Mouse (Mus musculus) neutrophil, adult 5-6 weeks (primary cell): ENCODE measurements at regions not wholly inside any gene's neighbourhood (a gene's known extent, or its start where the extent isn't known, plus 50 kb on each side); places are given as distances from the start of the nearest gene placed in this dataset.

Experiments used
- ATAC-seq: fragments of 151-379, 151-347 bp; 2 replicates; pipeline ENCODE4 v1.8.0; 2017; ENCODE audit warnings: mild to moderate bottlenecking, moderate TSS enrichment; ENCODE audit not compliant: insufficient number of reproducible peaks, poor library complexity, low FRiP score, severe bottlenecking; ENCODE audit errors: extremely low read depth

DNA sequence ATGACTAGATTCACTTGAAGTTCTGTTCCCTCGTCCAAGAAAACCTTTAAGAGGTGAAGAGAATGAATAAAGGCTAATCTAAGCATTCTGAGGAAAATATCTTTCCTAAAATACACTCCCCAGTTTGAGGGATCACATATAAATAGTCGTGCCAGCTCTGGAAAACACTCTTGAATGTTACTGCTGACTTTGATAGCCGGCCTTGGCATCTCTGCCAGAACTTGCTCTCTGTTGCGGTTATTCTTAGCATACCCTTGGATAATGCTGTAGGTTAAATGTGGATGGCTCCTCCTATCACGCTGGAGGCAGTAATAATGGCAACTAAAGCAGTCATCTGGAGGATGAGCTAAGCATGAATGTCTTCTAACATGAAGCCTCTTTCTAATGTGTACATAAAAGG lies 363.6 kb upstream of the Adgrl2 start:
- ATAC-seq: no peak

DNA sequence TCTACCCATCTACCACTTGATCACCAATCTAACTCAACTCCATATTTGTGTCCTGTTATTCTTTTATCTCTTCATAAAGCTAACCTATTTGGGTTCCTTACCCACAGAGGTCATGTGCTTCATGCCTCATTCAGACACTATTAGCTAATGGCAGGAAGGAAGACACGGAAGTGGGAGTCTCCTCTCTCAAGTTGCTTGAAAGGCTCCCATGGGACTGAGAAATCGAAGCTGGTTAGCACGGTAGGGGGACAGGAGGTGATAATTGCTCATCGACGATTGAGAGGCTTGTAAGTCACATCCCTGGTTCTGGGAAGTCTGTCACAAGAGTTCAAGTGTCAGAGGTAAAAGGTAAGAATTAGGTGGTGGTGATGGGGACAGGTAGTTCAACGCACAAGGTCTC lies 362.2 kb upstream of the Adgrl2 start:
- ATAC-seq: no peak

DNA sequence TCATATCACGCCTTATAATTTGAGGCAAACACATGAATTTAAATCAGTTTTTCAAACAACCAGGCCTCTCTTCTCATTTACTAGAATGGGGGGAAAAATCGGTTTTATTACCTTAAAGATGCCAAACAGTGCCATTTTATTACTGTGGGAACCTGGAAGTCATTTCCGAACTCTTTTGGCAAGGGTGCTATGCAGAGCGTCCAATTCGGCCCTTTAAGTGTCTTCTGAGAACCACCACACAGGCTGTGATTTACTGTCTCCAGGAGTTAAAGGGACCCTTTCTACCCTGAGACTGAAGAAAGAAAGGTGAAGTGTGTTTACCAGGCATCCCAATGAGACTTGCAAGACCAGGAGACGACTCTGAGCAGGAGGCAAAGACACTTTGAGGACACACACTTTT lies 359.4 kb upstream of the Adgrl2 start:
- ATAC-seq: no peak

DNA sequence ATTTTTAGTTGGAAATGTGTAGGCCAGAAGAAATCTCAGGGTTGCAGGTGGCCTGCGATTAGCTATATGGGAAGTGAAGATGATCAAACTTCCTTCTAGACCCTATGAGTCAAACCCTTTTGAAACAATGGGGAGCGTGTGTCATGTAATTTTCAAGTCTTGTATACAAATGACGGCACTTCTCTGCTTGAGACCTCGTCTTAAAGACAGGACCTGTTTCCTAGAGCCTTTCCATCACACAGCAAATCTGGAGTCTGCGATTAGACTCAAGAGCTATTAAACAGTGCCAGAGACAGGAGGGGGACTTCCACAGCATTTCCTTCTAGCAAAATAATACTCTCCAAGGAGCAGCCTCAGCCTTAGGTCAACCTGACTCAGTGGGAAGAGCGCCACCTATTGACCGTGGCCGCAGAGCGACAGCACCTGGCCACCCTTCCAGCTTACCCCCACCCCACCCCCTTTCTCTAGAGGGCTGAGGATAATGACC lies 358.9 kb upstream of the Adgrl2 start:
- ATAC-seq: peak; percentile 86

DNA sequence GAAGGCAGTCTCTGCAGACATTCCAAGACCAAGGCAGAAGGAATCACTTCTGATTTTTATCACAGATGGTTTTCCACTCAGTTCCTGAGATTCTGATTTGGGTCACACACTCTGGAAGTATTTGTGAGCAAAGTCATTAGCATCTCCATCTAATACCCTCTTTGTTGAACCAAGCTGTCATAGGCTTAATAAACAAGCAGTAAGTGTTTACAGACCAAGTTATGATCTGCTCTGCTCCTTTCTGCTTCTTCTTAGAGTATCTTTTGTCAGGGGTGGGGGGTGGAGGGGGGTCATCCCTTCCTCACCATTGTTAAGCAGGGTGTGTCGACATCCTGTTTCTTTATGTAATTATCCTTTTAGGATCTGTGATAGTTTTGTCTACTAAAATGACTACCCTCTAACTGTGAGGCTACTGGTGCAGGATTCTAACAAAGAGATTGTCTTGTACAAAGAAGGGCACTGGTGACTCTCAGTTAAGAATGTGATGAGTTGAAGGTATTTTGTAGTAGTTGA lies 358.2 kb upstream of the Adgrl2 start:
- no peak for ATAC-seq

DNA sequence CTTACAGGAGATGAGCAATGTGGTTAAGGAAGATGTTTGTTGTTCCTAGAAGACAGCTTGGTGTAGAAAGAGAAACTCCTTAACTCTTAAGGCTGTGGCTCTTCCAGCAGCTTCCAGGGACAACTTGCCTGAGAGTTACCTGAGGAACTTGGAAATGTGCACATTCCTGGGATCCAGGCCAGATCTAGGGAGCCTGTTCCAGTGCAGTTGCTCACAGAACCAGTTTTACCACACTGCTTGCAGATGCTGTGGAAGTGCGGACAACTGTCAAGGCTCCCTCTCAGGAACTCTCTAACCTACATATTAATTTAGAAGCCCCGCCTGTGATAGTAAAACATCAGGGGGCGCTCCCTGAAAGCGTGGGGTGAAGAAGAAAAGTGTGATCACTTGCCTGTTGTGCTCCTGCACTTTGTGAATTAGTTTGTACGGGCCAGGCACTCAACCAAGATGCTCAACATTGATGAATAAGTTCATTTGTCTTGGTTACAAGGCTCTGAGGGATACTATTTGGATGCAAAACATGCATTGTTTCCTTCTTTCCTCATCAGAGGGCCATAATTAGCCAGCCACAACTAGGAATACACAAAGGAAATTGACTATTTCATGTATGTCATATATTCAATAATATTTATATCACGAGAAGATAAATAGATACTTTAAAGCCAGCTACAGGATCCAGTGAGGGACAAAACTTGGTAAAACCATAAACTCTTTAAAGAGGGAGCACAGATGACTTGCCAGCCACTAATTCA lies 357.1 kb upstream of the Adgrl2 start:
- no peak for ATAC-seq

DNA sequence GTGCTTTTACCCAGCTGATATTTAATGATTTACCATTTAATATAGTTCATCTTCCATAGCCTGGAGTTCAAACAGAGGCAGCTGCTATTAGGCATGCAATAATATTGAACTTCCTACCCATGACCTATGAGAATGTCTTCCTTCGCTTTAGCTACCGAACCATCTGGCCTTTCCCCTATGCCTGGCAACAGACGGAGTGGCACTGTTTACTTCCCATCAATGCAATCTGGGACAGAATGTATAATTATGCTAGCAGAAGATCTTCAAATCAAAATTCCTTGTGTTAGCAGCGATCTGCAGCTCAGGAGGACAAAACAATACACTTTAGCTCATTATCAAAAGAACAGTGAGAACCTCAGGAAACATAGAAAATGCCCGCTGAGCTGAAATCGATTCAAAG lies 352.2 kb upstream of the Adgrl2 start:
- no peak for ATAC-seq

DNA sequence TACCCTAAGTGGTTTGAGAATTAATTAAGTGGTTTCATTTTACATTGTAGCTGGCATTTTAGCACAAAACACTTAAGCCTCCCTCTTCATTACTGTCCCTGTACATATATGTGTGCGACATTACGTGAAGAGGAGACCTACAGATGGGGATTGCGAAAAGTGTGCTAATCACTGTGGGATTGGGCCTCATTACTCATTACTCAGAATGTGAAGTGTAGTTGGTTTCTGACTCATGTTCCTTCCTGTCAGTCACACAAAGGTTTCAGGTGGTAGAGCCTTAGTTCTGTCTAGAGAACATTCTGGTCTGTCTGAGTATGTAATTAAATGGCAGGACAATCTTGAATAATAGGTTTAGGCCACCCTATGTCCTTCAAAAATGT lies 349.0 kb upstream of the Adgrl2 start:
- ATAC-seq: no peak

DNA sequence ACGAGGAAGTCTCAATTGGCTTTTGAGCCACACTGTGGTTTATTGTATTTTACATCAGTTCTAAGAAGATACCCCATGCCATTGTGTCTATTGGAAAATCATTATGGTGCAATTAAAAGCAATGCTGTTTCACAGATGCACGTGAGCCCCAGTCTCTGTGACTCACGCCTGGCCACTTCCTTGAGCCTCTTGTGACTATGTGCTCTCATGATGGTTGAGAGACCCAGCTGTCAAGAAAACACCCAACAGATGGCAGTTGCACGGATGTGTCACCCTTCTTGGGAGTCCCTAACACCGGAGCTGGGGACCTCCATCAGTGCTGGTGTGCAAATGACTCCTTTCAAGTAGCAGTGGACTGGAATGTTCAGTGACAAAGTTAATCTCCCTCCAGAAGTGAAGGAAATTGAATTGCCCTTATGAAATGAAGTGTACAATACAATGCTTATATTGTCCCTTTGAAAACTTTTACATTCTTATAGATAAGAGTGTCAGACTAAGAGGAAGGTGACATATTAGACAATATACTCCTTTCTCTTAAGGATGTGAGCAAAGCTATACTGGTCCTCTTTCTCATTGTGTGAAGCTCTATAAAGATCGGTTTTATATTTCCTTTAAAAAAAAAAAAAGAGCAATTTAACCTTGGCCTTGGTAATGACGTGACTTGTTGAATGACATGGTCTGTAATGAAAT lies 348.5 kb upstream of the Adgrl2 start:
- ATAC-seq: no peak

DNA sequence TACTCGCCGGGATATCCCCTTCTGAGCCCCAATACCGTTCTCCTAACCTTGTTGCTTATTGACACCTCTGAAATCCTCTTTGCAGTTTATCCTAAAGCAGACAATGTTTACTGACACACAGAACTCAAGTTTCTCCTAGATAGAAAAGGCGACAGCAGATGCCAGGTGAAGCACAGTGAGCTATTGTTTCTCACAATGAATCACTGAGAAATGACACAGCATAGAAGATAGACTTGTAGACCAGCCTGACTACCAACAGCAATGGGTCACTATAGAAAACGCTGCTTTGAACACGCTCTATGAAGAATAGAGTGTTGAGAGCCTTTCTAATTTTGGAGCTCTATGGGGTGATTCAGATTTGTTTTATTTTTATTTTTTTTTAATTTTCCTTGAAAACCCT lies 344.9 kb upstream of the Adgrl2 start:
- ATAC-seq: no peak

DNA sequence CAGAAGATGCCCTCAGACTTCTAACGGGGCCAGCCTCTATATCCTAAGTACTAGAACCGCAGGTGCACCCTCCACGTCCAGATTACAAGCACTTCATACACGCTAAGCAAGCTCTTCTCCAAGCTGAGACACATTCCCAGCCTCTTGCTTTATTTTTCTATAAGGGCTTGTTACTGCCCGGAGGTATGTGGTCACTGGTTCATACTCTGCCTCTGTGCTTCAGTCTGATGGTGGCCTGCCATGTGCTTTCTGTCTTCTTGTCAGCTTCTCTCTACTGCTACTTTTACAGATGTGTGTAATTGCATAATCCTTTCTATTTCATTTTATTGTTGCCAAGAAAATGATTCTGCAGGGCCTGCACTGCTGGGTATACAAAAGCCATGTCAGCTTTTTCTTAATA lies 343.3 kb upstream of the Adgrl2 start:
- ATAC-seq: no peak

DNA sequence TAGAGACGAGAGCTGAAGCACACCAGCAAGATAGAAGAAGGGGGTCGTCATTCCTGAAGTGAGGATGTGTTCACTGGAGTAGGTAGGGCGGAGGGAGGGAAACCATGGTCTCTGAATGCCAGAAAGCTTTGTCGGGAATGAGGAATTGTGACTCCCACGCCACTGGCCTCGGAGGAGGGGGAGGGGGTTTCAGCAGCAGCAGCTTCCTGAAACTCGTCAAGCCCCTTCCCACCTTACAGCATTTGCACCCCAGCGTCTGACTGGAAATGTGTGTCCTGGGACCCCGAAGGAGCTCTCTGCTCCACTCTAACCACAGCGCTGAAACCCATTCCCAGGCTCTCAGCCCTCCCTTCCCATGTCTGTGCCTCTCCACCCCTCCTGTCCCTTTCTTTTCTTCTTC lies 342.8 kb upstream of the Adgrl2 start:
- ATAC-seq: no peak

DNA sequence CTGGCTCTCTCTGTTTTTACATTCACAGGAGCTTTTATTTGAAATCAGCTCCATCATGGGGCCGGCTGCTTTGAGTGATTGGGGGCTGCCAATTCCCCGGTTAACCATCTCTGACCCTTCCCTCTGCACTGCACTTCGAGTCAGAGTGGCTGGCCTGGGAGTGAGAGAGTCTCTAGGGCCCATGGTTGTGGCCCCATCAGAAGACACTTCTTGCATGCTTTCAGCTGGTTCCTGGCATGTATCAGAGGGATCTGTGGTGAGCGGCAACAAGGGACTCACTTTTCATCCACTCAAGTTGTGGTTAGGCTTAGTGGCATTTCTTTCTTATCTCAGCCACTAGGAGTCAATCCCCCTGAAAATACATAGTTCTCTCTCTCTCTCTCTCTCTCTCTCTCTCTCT lies 341.8 kb upstream of the Adgrl2 start:
- no peak for ATAC-seq

DNA sequence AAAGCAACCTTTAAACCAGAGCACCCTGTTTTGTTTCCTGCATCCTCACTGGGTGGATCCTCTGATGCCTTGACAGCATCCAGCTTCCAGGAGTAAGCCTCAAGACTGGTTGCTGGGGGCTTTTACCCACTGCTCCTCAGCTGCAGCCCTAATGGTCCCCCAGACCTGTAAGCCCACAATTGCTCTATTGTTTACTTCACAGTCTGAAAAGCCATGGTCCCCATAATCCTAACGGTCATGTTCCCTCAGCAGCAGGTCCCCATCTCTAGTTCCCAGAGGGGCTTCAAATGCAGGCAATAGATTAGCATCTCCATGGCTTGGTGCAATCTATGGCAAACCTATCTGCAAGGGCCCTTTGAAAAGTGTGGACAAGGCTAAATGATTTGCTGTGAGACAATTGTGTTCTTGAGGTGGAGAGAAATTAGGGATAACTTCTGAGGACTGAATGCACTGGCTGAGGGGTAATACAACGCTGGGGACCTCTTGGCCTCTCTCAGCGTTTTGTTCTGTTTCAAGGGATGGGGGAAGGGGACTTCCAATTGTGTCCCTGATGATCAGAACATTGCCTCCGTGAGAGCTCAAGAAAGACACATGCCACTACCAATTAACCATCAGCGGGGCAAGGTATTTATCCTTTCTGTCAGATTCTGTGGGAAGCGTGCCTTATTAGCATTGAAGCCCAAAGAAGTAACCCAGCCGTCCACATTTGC lies 341.1 kb upstream of the Adgrl2 start:
- ATAC-seq: no peak

DNA sequence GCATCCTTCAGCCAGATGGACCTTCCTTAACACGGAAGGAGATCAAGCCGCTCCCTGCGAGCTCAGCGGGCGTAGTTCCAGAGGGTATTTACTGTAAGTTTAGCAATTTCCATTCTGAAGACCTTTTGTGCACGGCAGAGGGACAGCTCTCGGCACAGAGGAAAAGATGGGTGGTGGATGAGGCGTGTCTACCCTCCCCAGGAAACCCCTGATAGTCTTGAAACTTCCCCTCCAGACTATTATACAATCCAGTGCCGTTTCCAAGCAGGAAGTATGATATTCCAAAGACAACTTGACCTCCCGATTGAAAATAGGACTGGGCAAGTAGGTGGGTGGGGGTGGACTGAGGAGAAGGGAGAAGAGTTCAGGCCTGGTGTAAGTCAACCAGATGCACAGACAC lies 340.4 kb upstream of the Adgrl2 start:
- ATAC-seq: no peak

DNA sequence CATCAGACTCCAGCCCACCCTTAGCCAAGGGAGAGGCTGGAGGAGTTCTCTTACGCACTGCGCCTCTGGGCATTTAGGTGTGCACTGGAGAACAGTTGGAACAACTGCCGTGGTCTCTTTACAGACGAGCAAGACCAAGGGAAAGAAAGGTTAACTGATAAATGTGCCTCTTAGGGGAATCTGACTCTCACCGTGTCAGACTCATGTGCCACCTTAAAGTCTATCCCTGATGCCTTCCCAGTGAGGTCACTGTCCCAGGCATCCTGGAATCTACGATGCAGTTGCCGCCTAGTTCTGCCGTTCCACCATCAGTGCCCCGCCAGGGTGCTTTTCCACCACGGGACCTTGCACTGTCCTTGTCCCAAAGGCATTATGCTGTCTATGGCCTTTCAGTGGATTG lies 339.7 kb upstream of the Adgrl2 start:
- ATAC-seq: no peak

DNA sequence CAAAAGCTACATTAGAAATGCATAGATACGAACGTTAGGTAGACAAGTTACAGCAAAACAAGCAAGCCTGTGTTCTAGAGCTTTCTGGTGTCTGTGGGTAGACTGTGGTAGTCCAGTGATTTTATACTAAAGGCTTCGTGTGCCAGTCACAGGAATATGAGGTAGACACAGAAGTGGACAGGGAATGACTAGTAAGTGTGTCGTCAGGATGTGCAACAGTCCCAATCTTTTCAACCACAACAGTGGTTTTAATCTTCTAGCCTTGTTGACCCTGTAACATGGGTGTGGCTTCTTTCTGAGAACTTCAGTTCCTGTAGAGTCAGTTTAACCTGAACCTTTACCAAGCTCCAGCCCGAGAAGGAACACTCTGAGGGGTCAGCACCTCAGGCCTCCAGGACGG lies 339.3 kb upstream of the Adgrl2 start:
- no peak for ATAC-seq

DNA sequence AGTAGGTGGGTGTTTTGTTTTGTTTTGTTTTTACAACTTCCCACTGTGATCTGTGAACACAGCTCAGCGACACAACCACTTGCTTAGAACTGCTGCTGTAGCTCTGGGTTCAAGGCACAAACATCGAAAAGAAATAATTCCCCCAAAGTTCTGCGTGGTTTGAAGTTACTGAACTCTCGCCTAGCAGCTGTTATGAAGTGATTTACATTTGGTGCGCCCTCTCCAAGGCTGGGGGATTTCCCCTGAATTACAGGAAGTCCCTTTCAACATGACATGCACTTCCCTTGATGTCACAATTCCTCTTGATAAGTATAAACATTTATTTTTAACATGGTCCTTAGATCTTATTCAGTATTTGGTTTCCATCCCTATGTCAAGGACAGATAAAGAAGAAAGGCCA lies 336.3 kb upstream of the Adgrl2 start:
- ATAC-seq: peak; percentile 97

DNA sequence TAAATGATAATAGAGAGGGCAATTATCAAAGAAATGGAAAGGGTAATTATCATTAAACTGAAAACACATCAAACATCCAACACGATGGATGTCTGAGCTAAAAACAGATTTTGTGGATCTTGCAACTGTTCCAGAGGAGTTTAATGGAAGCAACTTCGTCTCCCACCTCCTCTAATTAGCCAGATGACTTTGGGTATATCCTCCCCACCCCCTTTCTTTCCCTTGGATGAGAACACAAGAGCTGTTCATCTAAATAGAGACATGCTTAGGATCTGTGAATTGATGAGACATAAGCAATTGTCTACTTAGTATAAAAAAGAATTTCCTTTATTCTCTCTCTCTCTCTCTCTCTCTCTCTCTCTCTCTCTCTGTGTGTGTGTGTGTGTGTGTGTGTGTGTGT lies 333.7 kb upstream of the Adgrl2 start:
- ATAC-seq: no peak

DNA sequence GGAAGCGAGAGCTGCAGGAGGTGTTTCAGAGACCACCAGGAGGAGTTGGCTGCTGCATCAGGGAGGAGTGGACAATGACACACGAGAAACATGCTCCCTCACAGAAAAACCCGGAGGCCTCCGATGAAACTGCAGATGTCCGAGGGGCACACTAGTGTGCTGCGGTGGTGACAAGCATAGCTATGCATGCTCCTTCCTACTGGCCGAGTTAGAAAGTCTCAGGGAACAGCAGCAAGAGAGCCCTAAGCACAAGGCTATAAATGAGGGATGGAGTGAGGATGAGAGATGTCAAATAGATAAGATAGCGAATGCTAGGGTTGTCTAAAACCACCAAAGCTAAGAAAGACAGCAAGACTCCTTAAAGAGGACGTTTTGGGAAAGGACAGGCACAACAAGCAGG lies 328.4 kb upstream of the Adgrl2 start:
- no peak for ATAC-seq
